Mouse (Mus musculus): ENCODE results near the gene Cds1. TPM values are rescaled to one million over a fixed set of nuclear protein-coding genes. Genes with fewer than 3 reads are reported as not detected.

Cds1 gene
- polyA plus RNA-seq, 1 experiment from 2014 or later, result 0.75 TPM

Other genes starting within 250 kb of the Cds1 start
- gene Nkx6-1, start 100.1 kb upstream of the Cds1 start, polyA plus RNA-seq (2016; fragmentation: Nextera tagmentation; extraction: Ambion mirVana), result 0.05 TPM in 1 of 2 replicates, not detected in the other